8 mouse cellular contexts compared by ENCODE assay signal in the genomic region with DNA sequence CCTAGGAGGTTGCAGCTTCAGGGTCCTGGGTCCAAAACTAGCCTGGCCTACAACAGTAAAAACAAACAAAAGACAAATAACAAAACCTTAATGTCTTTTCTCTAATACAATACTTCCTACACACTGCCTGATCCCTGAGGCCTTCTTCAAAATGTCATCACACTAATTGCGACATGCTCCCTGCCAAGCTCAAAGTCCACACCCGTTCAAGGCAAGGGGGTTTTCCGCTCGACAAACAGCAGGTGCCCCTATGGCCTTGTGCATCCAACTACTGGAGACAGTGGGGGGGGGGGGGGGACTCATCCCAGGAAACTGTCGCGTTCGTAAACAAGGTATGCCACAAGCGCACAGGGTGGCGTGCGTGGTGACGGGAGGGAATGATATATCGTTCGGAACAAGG. TPM values are rescaled to one million over a fixed set of nuclear protein-coding genes. Genes with fewer than 3 reads are reported as not detected.
DNase-seq lines count a peak whose midpoint lies in the region; ATAC-seq lines count a peak whose summit lies in the region.

No protein-coding gene starts in this region.

- WGBS in kidney, embryonic 15.5 days: under 1% methylated on average over 13 of the region's 13 CpGs
- WGBS in embryonic facial prominence, embryonic 11.5 days: under 1% methylated on average over 13 of the region's 13 CpGs
- WGBS in intestine, embryonic 15.5 days: under 1% methylated on average over 13 of the region's 13 CpGs
- WGBS in midbrain, embryonic 16.5 days: under 1% methylated on average over 13 of the region's 13 CpGs

- H3K27me3 ChIP-seq in kidney, embryonic 15.5 days: no peaks in the 10 kb centered on the region
- no peaks in the 10 kb centered on the region for H3K27me3 ChIP-seq in embryonic facial prominence, embryonic 11.5 days (ENCODE audit: control insufficient read depth, insufficient read depth, low read length)
- no peaks in the 10 kb centered on the region for H3K27me3 ChIP-seq in intestine, embryonic 15.5 days (replicated peaks)
- H3K27me3 ChIP-seq in midbrain, embryonic 16.5 days (ENCODE audit: control insufficient read depth, insufficient read depth, low read depth, low read length): no peaks in the 10 kb centered on the region

- no peak for ATAC-seq in kidney, embryonic 15.5 days (replicated peaks; ENCODE audit: low FRiP score)
- ATAC-seq in embryonic facial prominence, embryonic 11.5 days (replicated peaks; ENCODE audit: insufficient number of reproducible peaks, low FRiP score, low TSS enrichment, low read depth): no peak
- peak; percentile 35 for ATAC-seq in intestine, embryonic 15.5 days
- ATAC-seq in midbrain, embryonic 16.5 days: no peak
- no peak for ATAC-seq in activated CD4-positive, CD25-positive, alpha-beta regulatory T cell, adult 4 months

- H3K27ac ChIP-seq in kidney, embryonic 15.5 days: peak overlapping the region; percentile 93; the same call in 1 of the 2 replicates
- 0 out of 2 replicates have a peak overlapping the region, but pooled peaks have one; percentile 70 for H3K27ac ChIP-seq in embryonic facial prominence, embryonic 11.5 days (replicated peaks; ENCODE audit: low read depth, low read length)
- H3K27ac ChIP-seq in intestine, embryonic 15.5 days: peak overlapping the region; percentile 86
- no peak overlapping the region for H3K27ac ChIP-seq in midbrain, embryonic 16.5 days (ENCODE audit: low read length)

- no peaks in the 10 kb centered on the region for H3K9me3 ChIP-seq in kidney, embryonic 15.5 days (replicated peaks)
- no peaks in the 10 kb centered on the region for H3K9me3 ChIP-seq in embryonic facial prominence, embryonic 11.5 days (replicated peaks; ENCODE audit: control insufficient read depth, low read length)
- H3K9me3 ChIP-seq in intestine, embryonic 15.5 days: no peaks in the 10 kb centered on the region
- no peaks in the 10 kb centered on the region for H3K9me3 ChIP-seq in midbrain, embryonic 16.5 days (replicated peaks; ENCODE audit: control insufficient read depth, low read length, poor library complexity, severe bottlenecking)

- H3K9ac ChIP-seq in kidney, embryonic 15.5 days: peak overlapping the region; percentile 95
- peak overlapping the region; percentile 95 for H3K9ac ChIP-seq in embryonic facial prominence, embryonic 11.5 days (replicated peaks; ENCODE audit: low read length)
- H3K9ac ChIP-seq in intestine, embryonic 15.5 days: peak overlapping the region; percentile 96
- H3K9ac ChIP-seq in midbrain, embryonic 16.5 days (ENCODE audit: low read depth, low read length): peak overlapping the region; percentile 91

- H3K4me3 ChIP-seq in kidney, embryonic 15.5 days (replicated peaks): peak overlapping the region; percentile 88
- H3K4me3 ChIP-seq in embryonic facial prominence, embryonic 11.5 days (ENCODE audit: low read depth, low read length): peak overlapping the region; percentile 97
- H3K4me3 ChIP-seq in intestine, embryonic 15.5 days (replicated peaks): peak overlapping the region; percentile 98
- H3K4me3 ChIP-seq in midbrain, embryonic 16.5 days (ENCODE audit: low read depth, low read length): peak overlapping the region; percentile 95

- H3K4me2 ChIP-seq in kidney, embryonic 15.5 days: peak overlapping the region; percentile 86
- peak overlapping the region; percentile 84 for H3K4me2 ChIP-seq in embryonic facial prominence, embryonic 11.5 days (ENCODE audit: low read depth, low read length)
- peak overlapping the region; percentile 76 for H3K4me2 ChIP-seq in intestine, embryonic 15.5 days (replicated peaks)
- H3K4me2 ChIP-seq in midbrain, embryonic 16.5 days (ENCODE audit: low read length): peak overlapping the region; percentile 96

- DNase-seq in kidney, adult 11 months: no peak
- DNase-seq in embryonic facial prominence, embryonic 11.5 days (ENCODE audit: low spot score): no peak
- DNase-seq in T-cell, adult 2 months (ENCODE audit: low spot score): no peak
- DNase-seq in thymus, postnatal 36 days: no peak

- H3K36me3 ChIP-seq in kidney, embryonic 15.5 days: peaks cover 4% of the 10 kb centered on the region; the same call in 1 of the 2 replicates
- no peaks in the 10 kb centered on the region for H3K36me3 ChIP-seq in embryonic facial prominence, embryonic 11.5 days (replicated peaks; ENCODE audit: control insufficient read depth, insufficient read depth, low read depth, low read length)
- H3K36me3 ChIP-seq in intestine, embryonic 15.5 days: no peaks in the 10 kb centered on the region
- no peaks in the 10 kb centered on the region for H3K36me3 ChIP-seq in midbrain, embryonic 16.5 days (ENCODE audit: control insufficient read depth, insufficient read depth, low read length)

- H3K4me1 ChIP-seq in kidney, embryonic 15.5 days: peaks cover 46% of the 10 kb centered on the region
- H3K4me1 ChIP-seq in embryonic facial prominence, embryonic 11.5 days (ENCODE audit: control insufficient read depth, insufficient read depth, low read length): peaks cover 4% of the 10 kb centered on the region; the same call in 1 of the 2 replicates
- peaks cover 29% of the 10 kb centered on the region for H3K4me1 ChIP-seq in intestine, embryonic 15.5 days (replicated peaks)
- peaks cover 30% of the 10 kb centered on the region for H3K4me1 ChIP-seq in midbrain, embryonic 16.5 days (ENCODE audit: control insufficient read depth, insufficient read depth, low read length)

RNA-seq across cellular contexts. Expression of gene Rexo1, which starts 0.7 kb away (rescaled TPM):
- polyA plus RNA-seq in kidney, embryonic 15.5 days (2015; fragmentation: Nextera tagmentation; extraction: Ambion mirVana): 23.9 and 29.5 TPM in 2 replicates
- 17.1 and 20.6 TPM in 2 replicates for polyA plus RNA-seq in embryonic facial prominence, embryonic 11.5 days (2014; fragmentation: Nextera tagmentation; extraction: Ambion mirVana)
- 23.6 and 25.0 TPM in 2 replicates for polyA plus RNA-seq in intestine, embryonic 15.5 days (2015; fragmentation: Nextera tagmentation; extraction: Ambion mirVana)
- polyA plus RNA-seq in midbrain, embryonic 16.5 days (2015; fragmentation: Nextera tagmentation; extraction: Ambion mirVana): 26.9 and 27.6 TPM in 2 replicates
- polyA plus RNA-seq in activated CD4-positive, CD25-positive, alpha-beta regulatory T cell, adult 4 months (2017; shearing (Covaris generic)): 10 to 100 TPM; 13.0 to 13.4 TPM

RNA-seq across cellular contexts. Expression of gene Klf16, which starts 16.5 kb away (rescaled TPM):
- polyA plus RNA-seq in kidney, embryonic 15.5 days (2015; fragmentation: Nextera tagmentation; extraction: Ambion mirVana): 9.9 and 11.2 TPM in 2 replicates
- polyA plus RNA-seq in embryonic facial prominence, embryonic 11.5 days (2014; fragmentation: Nextera tagmentation; extraction: Ambion mirVana): 4.5 and 5.5 TPM in 2 replicates
- polyA plus RNA-seq in intestine, embryonic 15.5 days (2015; fragmentation: Nextera tagmentation; extraction: Ambion mirVana): 8.3 TPM in 2 replicates
- polyA plus RNA-seq in midbrain, embryonic 16.5 days (2015; fragmentation: Nextera tagmentation; extraction: Ambion mirVana): 4.9 and 5.5 TPM in 2 replicates
- polyA plus RNA-seq in activated CD4-positive, CD25-positive, alpha-beta regulatory T cell, adult 4 months (2017; shearing (Covaris generic)): 1 to 10 TPM; 5.2 to 8.1 TPM

RNA-seq across cellular contexts. Expression of gene Atp8b3, which starts 21.7 kb away (rescaled TPM):
- polyA plus RNA-seq in kidney, embryonic 15.5 days (2015; fragmentation: Nextera tagmentation; extraction: Ambion mirVana): 0.23 TPM in 2 replicates
- 0.28 and 0.36 TPM in 2 replicates for polyA plus RNA-seq in embryonic facial prominence, embryonic 11.5 days (2014; fragmentation: Nextera tagmentation; extraction: Ambion mirVana)
- polyA plus RNA-seq in intestine, embryonic 15.5 days (2015; fragmentation: Nextera tagmentation; extraction: Ambion mirVana): 0.09 and 0.19 TPM in 2 replicates
- 1.1 and 1.4 TPM in 2 replicates for polyA plus RNA-seq in midbrain, embryonic 16.5 days (2015; fragmentation: Nextera tagmentation; extraction: Ambion mirVana)
- polyA plus RNA-seq in activated CD4-positive, CD25-positive, alpha-beta regulatory T cell, adult 4 months (2017; shearing (Covaris generic)): not detected

RNA-seq across cellular contexts. Expression of gene Abhd17a, which starts 29.5 kb away (rescaled TPM):
- polyA plus RNA-seq in kidney, embryonic 15.5 days (2015; fragmentation: Nextera tagmentation; extraction: Ambion mirVana): 93.5 and 95.4 TPM in 2 replicates
- 94.8 and 111 TPM in 2 replicates for polyA plus RNA-seq in embryonic facial prominence, embryonic 11.5 days (2014; fragmentation: Nextera tagmentation; extraction: Ambion mirVana)
- 95.7 and 101 TPM in 2 replicates for polyA plus RNA-seq in intestine, embryonic 15.5 days (2015; fragmentation: Nextera tagmentation; extraction: Ambion mirVana)
- polyA plus RNA-seq in midbrain, embryonic 16.5 days (2015; fragmentation: Nextera tagmentation; extraction: Ambion mirVana): 97.0 and 108 TPM in 2 replicates
- 10 to 100 TPM in 1 of 2 experiments, 1 to 10 TPM in 1; 9.4 to 11.8 TPM for polyA plus RNA-seq in activated CD4-positive, CD25-positive, alpha-beta regulatory T cell, adult 4 months (2017; shearing (Covaris generic))

RNA-seq across cellular contexts. Expression of gene Scamp4, which starts 42.1 kb away (rescaled TPM):
- polyA plus RNA-seq in kidney, embryonic 15.5 days (2015; fragmentation: Nextera tagmentation; extraction: Ambion mirVana): 93.5 and 107 TPM in 2 replicates
- polyA plus RNA-seq in embryonic facial prominence, embryonic 11.5 days (2014; fragmentation: Nextera tagmentation; extraction: Ambion mirVana): 62.4 and 64.9 TPM in 2 replicates
- 105 and 114 TPM in 2 replicates for polyA plus RNA-seq in intestine, embryonic 15.5 days (2015; fragmentation: Nextera tagmentation; extraction: Ambion mirVana)
- 61.2 and 64.3 TPM in 2 replicates for polyA plus RNA-seq in midbrain, embryonic 16.5 days (2015; fragmentation: Nextera tagmentation; extraction: Ambion mirVana)
- 100 to 1,000 TPM; 104 to 107 TPM for polyA plus RNA-seq in activated CD4-positive, CD25-positive, alpha-beta regulatory T cell, adult 4 months (2017; shearing (Covaris generic))
